Mouse (Mus musculus) CH12.LX (cell line): ENCODE data around the gene Pde6b. TPM values are rescaled to one million over a fixed set of nuclear protein-coding genes. Genes with fewer than 3 reads are reported as not detected.

Experiments used
- DNase-seq: peaks from one replicate; pipeline ENCODE4 v3.0.0-alpha.2; 2013; ENCODE audit errors: extremely low read depth
- H3K27ac ChIP-seq: 2 replicates; pipeline ENCODE4 v1.5.1; 2012; ENCODE audit warnings: low read depth, mild to moderate bottlenecking, control low read depth, moderate library complexity; ENCODE audit not compliant: insufficient read depth
- H3K27me3 ChIP-seq: replicated peaks from 2 replicates; pipeline ENCODE3; 2012; ENCODE audit warnings: inconsistent platforms
- H3K36me3 ChIP-seq, 2 experiments: replicated peaks in 1 of 2; 2 replicates each; pipeline versions ENCODE3 to v1.6.1; 2012; ENCODE audit warnings: inconsistent platforms in 1 of 2, low read length in 1 of 2, mild to moderate bottlenecking in 1 of 2, mixed read lengths in 1 of 2, moderate library complexity in 1 of 2; ENCODE audit not compliant: control insufficient read depth in 1 of 2, insufficient read depth in 1 of 2
- H3K4me1 ChIP-seq, 2 experiments: 2 replicates each; pipeline ENCODE4 v1.6.1; 2012; ENCODE audit warnings: inconsistent platforms in 1 of 2, moderate library complexity in 1 of 2; ENCODE audit not compliant: insufficient read depth in 2 of 2, control insufficient read depth in 1 of 2
- H3K4me2 ChIP-seq: 2 replicates; pipeline ENCODE4 v1.6.1; 2012; ENCODE audit warnings: low read depth, mild to moderate bottlenecking, control low read depth; ENCODE audit not compliant: poor library complexity, insufficient read depth, severe bottlenecking
- H3K4me3 ChIP-seq, 3 experiments: fragments of 150-350 bp in 1 of 3; sonication (generic) in 1 of 3; replicated peaks in 1 of 3; 2 replicates each; pipeline versions ENCODE3 to v1.5.1; 2011 to 2012; ENCODE audit warnings: low read depth in 2 of 3, low read length in 2 of 3, mild to moderate bottlenecking in 2 of 3, moderate library complexity in 2 of 3, control low read depth in 1 of 3, improper control_type of control experiment in 1 of 3, inconsistent platforms in 1 of 3, mixed read lengths in 1 of 3; ENCODE audit not compliant: poor library complexity in 1 of 3
- H3K79me2 ChIP-seq: replicated peaks from 2 replicates; pipeline ENCODE4 v1.6.1; 2012; ENCODE audit warnings: mild to moderate bottlenecking, moderate library complexity; ENCODE audit not compliant: control insufficient read depth, poor library complexity, insufficient read depth, severe bottlenecking; ENCODE audit errors: extremely low read depth
- H3K9ac ChIP-seq: 2 replicates; pipeline ENCODE4 v1.6.1; 2012; ENCODE audit warnings: low read depth, mild to moderate bottlenecking, control low read depth, moderate library complexity; ENCODE audit not compliant: insufficient read depth
- H3K9me3 ChIP-seq: replicated peaks from 2 replicates; pipeline ENCODE3; 2012; ENCODE audit warnings: low read length, inconsistent platforms, mixed read lengths
- CHD1 ChIP-seq: IDR thresholded peaks from 2 replicates; pipeline ENCODE4 v1.6.1; 2012; ENCODE audit warnings: low read depth, low read length, improper control_type of control experiment, inconsistent platforms
- CHD2 ChIP-seq: IDR thresholded peaks from 2 replicates; pipeline ENCODE4 v1.6.1; 2011; ENCODE audit warnings: low read length, improper control_type of control experiment
- ELF1 ChIP-seq: IDR thresholded peaks from 2 replicates; pipeline ENCODE4 v1.6.1; 2014; ENCODE audit warnings: low read depth, mild to moderate bottlenecking, inconsistent platforms, low read length, improper control_type of control experiment
- ETS1 ChIP-seq: conservative IDR thresholded peaks from 2 replicates; pipeline ENCODE4 v1.6.1; 2012; ENCODE audit warnings: low read depth, mild to moderate bottlenecking, inconsistent platforms, low read length, improper control_type of control experiment, moderate library complexity
- IRF4 ChIP-seq: IDR thresholded peaks from 2 replicates; pipeline ENCODE4 v1.6.1; 2014; ENCODE audit warnings: low read depth, mild to moderate bottlenecking, inconsistent platforms, low read length, improper control_type of control experiment
- MAX ChIP-seq: IDR thresholded peaks from 2 replicates; pipeline ENCODE4 v1.6.1; 2011; ENCODE audit warnings: low read length, improper control_type of control experiment
- MAZ ChIP-seq: IDR thresholded peaks from 2 replicates; pipeline ENCODE4 v1.6.1; 2012; ENCODE audit warnings: low read depth, mild to moderate bottlenecking, inconsistent platforms, low read length, improper control_type of control experiment, moderate library complexity
- MEF2A ChIP-seq: IDR thresholded peaks from 2 replicates; pipeline ENCODE4 v1.6.1; 2014; ENCODE audit warnings: low read depth, mild to moderate bottlenecking, inconsistent platforms, low read length, improper control_type of control experiment, borderline replicate concordance
- MYC ChIP-seq: IDR thresholded peaks from 2 replicates; pipeline ENCODE4 v1.6.1; 2011; ENCODE audit warnings: low read depth, mild to moderate bottlenecking, improper control_type of control experiment, low read length
- POLR2AphosphoS2 ChIP-seq: IDR thresholded peaks from 2 replicates; pipeline ENCODE4 v1.6.1; 2011; ENCODE audit warnings: low read depth, low read length, improper control_type of control experiment
- RAD21 ChIP-seq: IDR thresholded peaks from 2 replicates; pipeline ENCODE4 v1.6.1; 2011; ENCODE audit warnings: low read depth, mild to moderate bottlenecking, low read length, improper control_type of control experiment, moderate library complexity
- SIN3A ChIP-seq: IDR thresholded peaks from 2 replicates; pipeline ENCODE4 v1.6.1; 2012; ENCODE audit warnings: low read length, improper control_type of control experiment, inconsistent platforms
- SMC3 ChIP-seq: IDR thresholded peaks from 2 replicates; pipeline ENCODE4 v1.6.1; 2011; ENCODE audit warnings: low read depth, low read length, improper control_type of control experiment
- UBTF ChIP-seq: IDR thresholded peaks from 2 replicates; pipeline ENCODE4 v1.6.1; 2012; ENCODE audit warnings: low read depth, mild to moderate bottlenecking, inconsistent platforms, low read length, improper control_type of control experiment, moderate library complexity
- ZKSCAN1 ChIP-seq: IDR thresholded peaks from 2 replicates; pipeline ENCODE4 v1.6.1; 2012; ENCODE audit warnings: low read depth, inconsistent platforms, low read length, improper control_type of control experiment, borderline replicate concordance
- dilution Hi-C: fragments of 300-500 bp; cut with MboI; formaldehyde crosslinking; loops from 2 replicates; pipeline ENCODE4 v1.14.3; 2020; ENCODE audit warnings: low sequenced_read_pairs; ENCODE audit not compliant: extremely low pct_unique_long_range_greater_than_20kb, extremely low pct_ligation_motif_present
- in situ Hi-C: fragments of 300-500 bp; cut with MboI; formaldehyde crosslinking; loops from 3 replicates; pipeline ENCODE4 v1.14.3; 2019; ENCODE audit warnings: low sequenced_read_pairs, low pct_ligation_motif_present, low pct_unique_long_range_greater_than_20kb, mixed read lengths
- polyA plus RNA-seq: library from polyadenylated mRNA; unstranded; fragments of >175 nt; gene quantifications from 2 replicates; pipeline ENCODE4 v1.2.1, GENCODE M21; 2012; ENCODE audit warnings: low read depth; ENCODE audit not compliant: insufficient read length
- total RNA-seq, 2 experiments: library from RNA; depleted of rRNA; stranded (reverse); fragments of 300-350 nt in 1 of 2; fragments of >200 nt in 1 of 2; gene quantifications; 2 replicates each; pipeline ENCODE4 v1.2.3; 2012 to 2014

Pde6b gene
- total and polyA plus RNA-seq, 3 experiments: 0.11 TPM; not detected in 2

DNA sequence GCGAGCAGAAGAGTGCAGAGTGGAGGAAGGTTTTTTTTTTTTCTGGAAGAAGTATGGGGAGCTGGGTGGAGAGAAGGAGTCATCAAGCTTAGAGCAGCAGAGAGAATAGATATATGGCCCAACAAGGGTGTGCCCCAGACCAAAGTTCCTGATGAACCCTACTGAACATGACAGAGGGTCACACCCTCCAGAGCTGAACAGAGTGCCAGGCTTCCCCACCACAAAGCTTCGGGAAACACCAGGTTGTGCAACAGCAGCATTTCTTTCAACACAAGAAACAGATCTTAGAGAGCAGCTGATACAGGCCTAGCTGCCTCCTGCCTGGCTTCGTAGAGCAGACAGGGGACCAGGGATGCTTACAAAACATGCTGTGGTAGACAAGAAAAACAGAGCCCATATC, 58.8 kb downstream of the Pde6b start:
- no peak for DNase-seq
- Histone ChIP-seq H3K9ac (no peak overlapping the region), H3K36me3 (no peaks in the 10 kb centered on the region), H3K27me3 (peaks cover 22% of the 10 kb centered on the region), H3K79me2 (no peaks in the 10 kb centered on the region), H3K4me2 (no peak overlapping the region), H3K4me3 (no peak overlapping the region), H3K27ac (no peak overlapping the region), H3K4me1 (no peaks in the 10 kb centered on the region), H3K9me3 (no peaks in the 10 kb centered on the region)
- TF ChIP-seq MAX (no peak), IRF4 (no peak), MYC (no peak), CHD2 (no peak), UBTF (no peak), MEF2A (no peak), MAZ (no peak), CHD1 (no peak), ETS1 (no peak), SMC3 (no peak), RAD21 (no peak)
- in situ Hi-C loops: loop anchor here (25.0 kb wide), 1 partner anchor 215 kb away; the partner anchor contains the start of genes Dgkq and Idua
- dilution Hi-C loops: no loop called here

DNA sequence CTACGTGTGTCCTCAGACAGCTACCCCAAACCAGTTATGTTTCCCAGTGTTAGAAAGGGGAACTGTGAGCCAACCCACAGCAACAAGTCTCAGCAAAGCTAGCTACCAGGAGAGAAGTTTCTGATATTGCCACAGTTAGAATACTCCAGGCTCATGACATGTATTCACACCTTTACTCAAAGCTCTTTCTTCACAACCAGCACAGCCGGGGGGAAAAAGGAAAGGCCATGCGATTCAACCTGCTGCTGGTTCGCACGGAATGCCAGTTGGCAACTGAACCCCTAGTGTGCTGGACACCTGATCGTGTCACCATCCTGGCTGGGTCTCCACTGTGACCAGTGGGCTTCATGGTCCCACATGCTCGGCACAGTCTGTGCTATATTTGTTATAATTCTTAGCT, 59.7 kb downstream of the Pde6b start:
- no peak overlapping the region for H3K27ac ChIP-seq
- H3K4me2 ChIP-seq: no peak overlapping the region
- no peak for DNase-seq
- dilution Hi-C loops: no loop called here
- no peaks in the 10 kb centered on the region for H3K36me3 ChIP-seq
- no peak overlapping the region for H3K9ac ChIP-seq
- H3K4me1 ChIP-seq: no peaks in the 10 kb centered on the region
- H3K9me3 ChIP-seq: no peaks in the 10 kb centered on the region
- H3K79me2 ChIP-seq: no peaks in the 10 kb centered on the region
- TF ChIP-seq ZKSCAN1: no peak
- no peak for TF ChIP-seq CHD2
- no peak for TF ChIP-seq IRF4
- no peak for TF ChIP-seq ELF1
- TF ChIP-seq POLR2AphosphoS2: no peak
- no peak for TF ChIP-seq SIN3A
- TF ChIP-seq, all 38 proteins: peak for 0
- Histone ChIP-seq H3K4me3 (no peak overlapping the region), H3K27me3 (peaks cover 22% of the 10 kb centered on the region)
- in situ Hi-C loops: loop anchor here (25.0 kb wide), 1 partner anchor 214 kb away; the partner anchor contains the start of genes Dgkq and Idua
